Mouse (Mus musculus): Measurements from ENCODE around the gene Fgf4. TPM values are rescaled to one million over a fixed set of nuclear protein-coding genes. Genes with fewer than 3 reads are reported as not detected.

Fgf4 gene
- not detected for total RNA-seq (2021)
- long read RNA-seq, experiment 1: 0 reads
- long read RNA-seq, experiment 2: 0 reads

GRCm38 (mm10) chr7:144847067-144847466 is at the start of gene Fgf4:
Gene Fgf4, plus strand, starts transcription at chr7:144847367.
- DNase-seq: no peak

GRCm38 (mm10) chr7:144798471-144798870 is 48.7 kb upstream of the Fgf4 start:
- peak; percentile 21 to 22 for DNase-seq

- no peak for DNase-seq
These were observed 40.1 kb upstream of the Fgf4 start for GRCm38 (mm10) chr7:144807036-144807435.

GRCm38 (mm10) chr7:144807976-144808577 is 39.1 kb upstream of the Fgf4 start:
- no peak for DNase-seq

- no peak for DNase-seq
These were observed 35.6 kb upstream of the Fgf4 start for GRCm38 (mm10) chr7:144811521-144811920.

- no peak for DNase-seq
These were observed 25.3 kb upstream of the Fgf4 start for GRCm38 (mm10) chr7:144821901-144822300.

- peak; percentile 32 to 55 for DNase-seq
These were observed 23.2 kb upstream of the Fgf4 start for GRCm38 (mm10) chr7:144823988-144824387.

- no peak for DNase-seq
These were observed 18.8 kb upstream of the Fgf4 start for GRCm38 (mm10) chr7:144828369-144828768.

- DNase-seq: no peak
These were observed 9.2 kb upstream of the Fgf4 start, which contains the start of gene Fgf3 for GRCm38 (mm10) chr7:144837891-144838488. Gene Fgf3, plus strand, starts transcription at chr7:144838083.

- no peak for DNase-seq
These were observed 8.4 kb upstream of the Fgf4 start for GRCm38 (mm10) chr7:144838522-144839503.

- DNase-seq: peak; percentile 46 to 57
These were observed 1.0 kb upstream of the Fgf4 start for GRCm38 (mm10) chr7:144846158-144846557.

- no peak for DNase-seq
These were observed 4.2 kb downstream of the Fgf4 start for GRCm38 (mm10) chr7:144851321-144851720.

- no peak for DNase-seq
These were observed 7.8 kb downstream of the Fgf4 start for GRCm38 (mm10) chr7:144854966-144855365.

- DNase-seq: no peak
These were observed 10.0 kb downstream of the Fgf4 start for GRCm38 (mm10) chr7:144857158-144857557.

GRCm38 (mm10) chr7:144857826-144858342 is 10.7 kb downstream of the Fgf4 start:
- no peak for DNase-seq

- DNase-seq: no peak
These were observed 11.5 kb downstream of the Fgf4 start for GRCm38 (mm10) chr7:144858702-144859101.

GRCm38 (mm10) chr7:144861056-144861768 is 14.0 kb downstream of the Fgf4 start:
- DNase-seq: no peak

GRCm38 (mm10) chr7:144861769-144862070 is 14.6 kb downstream of the Fgf4 start:
- DNase-seq: peak in 1 of 2 experiments; percentile 30

- no peak for DNase-seq
These were observed 15.0 kb downstream of the Fgf4 start for GRCm38 (mm10) chr7:144862126-144862525.

GRCm38 (mm10) chr7:144862712-144863111 is 15.5 kb downstream of the Fgf4 start:
- DNase-seq: no peak

- DNase-seq: no peak
These were observed 16.0 kb downstream of the Fgf4 start for GRCm38 (mm10) chr7:144863196-144863595.

GRCm38 (mm10) chr7:144864160-144864670 is 17.0 kb downstream of the Fgf4 start:
- no peak for DNase-seq
